Mouse (Mus musculus) G1E (cell line): ENCODE results near the gene Vps37b. TPM values are rescaled to one million over a fixed set of nuclear protein-coding genes. Genes with fewer than 3 reads are reported as not detected.

Source experiments
- ATAC-seq: 2 replicates; pipeline ENCODE4 v1.8.0; 2016; ENCODE audit warnings: mild to moderate bottlenecking; ENCODE audit not compliant: insufficient number of reproducible peaks, poor library complexity, low FRiP score, severe bottlenecking; ENCODE audit errors: extremely low read depth
- DNase-seq: peaks from one replicate; pipeline ENCODE4 v3.0.0; 2012; ENCODE audit warnings: low spot score
- H3K27me3 ChIP-seq: 2 replicates; pipeline ENCODE4 v1.6.1; 2012; ENCODE audit warnings: mild to moderate bottlenecking, low read length, inconsistent platforms; ENCODE audit not compliant: insufficient read depth
- H3K36me3 ChIP-seq: replicated peaks from 2 replicates; pipeline ENCODE3; 2012; ENCODE audit warnings: mild to moderate bottlenecking, inconsistent platforms
- H3K4me1 ChIP-seq: 2 replicates; pipeline ENCODE4 v1.6.1; 2012; ENCODE audit warnings: low read depth, low read length, inconsistent platforms, mixed read lengths; ENCODE audit not compliant: insufficient read depth
- H3K4me3 ChIP-seq: 2 replicates; pipeline ENCODE4 v1.5.1; 2012; ENCODE audit warnings: low read depth, mild to moderate bottlenecking, inconsistent platforms, low read length, moderate library complexity, mixed read lengths
- H3K9me3 ChIP-seq: replicated peaks from 2 replicates; pipeline ENCODE4 v1.6.1; 2012; ENCODE audit warnings: inconsistent platforms
- CTCF ChIP-seq: IDR thresholded peaks from 2 replicates; pipeline ENCODE4 v1.5.1; 2012; ENCODE audit warnings: low read depth, low read length, inconsistent platforms, mixed read lengths
- GATA1 ChIP-seq: IDR thresholded peaks from 2 replicates; pipeline ENCODE4 v1.6.1; 2012; ENCODE audit warnings: borderline replicate concordance, low read length, inconsistent platforms, mixed read lengths
- GATA2 ChIP-seq: IDR thresholded peaks from 2 replicates; pipeline ENCODE4 v1.6.1; 2012; ENCODE audit warnings: low read depth, low read length, inconsistent platforms, borderline replicate concordance
- POLR2AphosphoS5 ChIP-seq: IDR thresholded peaks from 2 replicates; pipeline ENCODE4 v1.6.1; 2012; ENCODE audit warnings: low read depth, low read length, inconsistent platforms; ENCODE audit not compliant: insufficient replicate concordance
- TAL1 ChIP-seq: conservative IDR thresholded peaks from 2 replicates; pipeline ENCODE4 v1.6.1; 2012; ENCODE audit warnings: low read depth, low read length, inconsistent platforms, mixed read lengths
- polyA plus RNA-seq: library from polyadenylated mRNA; stranded (reverse); fragments of >175 nt; gene quantifications from 2 replicates; pipeline ENCODE4 v1.2.3, GENCODE M21; 2012
- total RNA-seq, 2 experiments: library from RNA; stranded (forward) in 1 of 2; stranded (reverse) in 1 of 2; fragments of 200-1000 nt in 1 of 2; fragments of >200 nt in 1 of 2; fragmentation: Nextera tagmentation in 1 of 2; gene quantifications; 2 replicates each; pipeline ENCODE4 v1.2.3; 2014 to 2017

The Vps37b gene
- total and polyA plus RNA-seq, 3 experiments: 26.2 to 135 (median 64.1) TPM

DNA sequence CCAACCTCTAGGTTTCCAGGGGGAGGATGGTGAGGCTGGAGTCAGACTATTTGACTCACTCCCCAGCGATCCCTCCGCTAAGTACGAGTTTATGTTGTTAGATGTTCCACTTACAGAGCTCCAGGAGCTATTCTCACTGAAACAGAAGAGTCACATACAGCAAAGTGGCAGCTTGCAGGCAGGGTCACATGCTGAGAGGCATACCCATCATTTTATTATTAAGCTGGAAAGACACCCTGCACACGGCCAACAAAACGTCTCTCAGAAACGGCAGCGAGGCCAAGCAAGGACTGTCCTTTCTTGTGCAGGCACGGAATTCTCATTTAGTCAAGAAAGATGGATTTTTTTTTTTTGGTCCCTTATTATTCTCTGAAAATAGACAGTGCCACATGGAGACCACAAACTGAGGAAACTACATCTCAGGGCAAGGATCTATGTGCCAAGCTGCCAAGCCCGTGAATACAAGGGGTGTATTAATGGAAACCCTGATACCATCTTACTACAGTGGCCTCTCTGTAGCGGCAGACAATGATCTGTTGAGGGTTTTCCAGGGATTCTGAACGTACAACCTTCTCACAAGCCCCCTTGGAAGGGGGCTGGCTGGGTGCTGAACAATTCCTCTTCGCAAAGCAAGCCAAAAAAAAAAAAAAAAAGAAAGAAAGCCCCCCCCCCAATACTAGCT, 1.5 kb downstream of the Vps37b start:
- peaks cover 47% of the 10 kb centered on the region for H3K36me3 ChIP-seq
- H3K4me3 ChIP-seq: peak overlapping the region; percentile 93
- H3K9me3 ChIP-seq: no peaks in the 10 kb centered on the region
- H3K27me3 ChIP-seq: no peaks in the 10 kb centered on the region
- TF ChIP-seq GATA1 (no peak), CTCF (no peak), TAL1 (no peak), GATA2 (no peak)
- H3K4me1 ChIP-seq: peaks cover 74% of the 10 kb centered on the region
- DNase-seq: no peak
- ATAC-seq: no peak

DNA sequence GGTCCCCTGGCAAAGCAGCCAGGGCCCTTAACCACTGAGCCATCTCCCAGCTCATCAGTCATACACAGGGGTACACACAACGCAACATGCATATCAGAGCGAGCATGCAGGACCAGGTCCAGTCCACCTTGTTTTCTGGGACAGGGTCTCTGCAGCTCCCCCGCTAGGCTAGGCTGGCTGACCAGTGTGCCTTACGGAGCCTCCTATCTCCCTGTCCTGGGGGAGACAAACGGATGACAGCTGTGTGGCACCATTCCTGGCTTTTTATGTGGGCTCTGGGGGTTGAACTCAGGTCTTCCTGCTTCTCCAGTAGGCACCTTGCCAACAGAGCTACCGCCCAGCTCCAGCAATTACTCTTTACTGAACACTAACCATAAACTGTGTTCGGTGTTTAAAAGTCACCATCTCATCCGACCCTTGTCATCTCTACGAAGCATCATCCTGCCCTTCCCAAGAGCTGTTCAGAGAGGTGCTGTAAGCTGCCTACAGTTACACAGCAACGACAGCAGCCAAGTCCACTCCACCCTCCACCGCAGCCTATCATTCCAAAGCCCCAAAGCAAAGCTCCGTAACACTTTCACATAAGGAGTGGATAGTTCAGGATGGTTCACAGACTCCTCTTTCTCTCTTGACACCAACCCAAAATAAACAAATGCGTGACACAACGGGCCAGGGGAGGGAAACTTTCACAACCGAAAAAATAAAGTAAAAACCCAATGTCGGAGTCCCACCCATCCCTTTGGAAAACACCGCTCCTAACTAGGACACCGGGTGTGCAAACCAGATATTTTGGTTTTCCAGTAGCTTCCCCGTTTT, 2.6 kb downstream of the Vps37b start:
- no peaks in the 10 kb centered on the region for H3K27me3 ChIP-seq
- H3K9me3 ChIP-seq: no peaks in the 10 kb centered on the region
- ATAC-seq (no peak), DNase-seq (no peak)
- peaks cover 74% of the 10 kb centered on the region for H3K4me1 ChIP-seq
- H3K4me3 ChIP-seq: peak overlapping the region; percentile 14; the same call in 1 of the 2 replicates
- H3K36me3 ChIP-seq: peaks cover 58% of the 10 kb centered on the region
- no peak for TF ChIP-seq GATA1
- no peak for TF ChIP-seq CTCF
- TF ChIP-seq POLR2AphosphoS5: no peak
- no peak for TF ChIP-seq TAL1
- TF ChIP-seq GATA2: no peak

DNA sequence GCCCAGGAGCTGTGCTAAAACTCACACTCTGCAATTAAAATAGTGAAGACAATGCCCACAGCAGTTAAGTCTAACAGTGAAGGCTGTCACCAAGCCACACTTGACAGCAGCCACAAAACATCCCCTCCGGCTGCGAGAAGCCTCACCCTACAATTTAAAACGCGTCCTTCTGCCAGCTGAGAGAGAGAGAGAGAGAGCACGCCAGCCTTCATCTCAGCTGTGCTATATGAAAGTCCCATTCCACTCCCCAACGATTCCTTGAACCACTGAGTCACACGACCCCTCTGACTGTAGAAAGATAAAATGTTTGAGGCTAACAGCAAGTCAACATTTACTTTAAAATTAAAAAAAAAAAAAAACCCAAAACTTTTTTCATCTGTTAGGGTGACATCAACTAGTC, 3.4 kb downstream of the Vps37b start:
- DNase-seq: no peak
- Histone ChIP-seq H3K4me1 (peaks cover 78% of the 10 kb centered on the region), H3K4me3 (no peak overlapping the region; the same call in 1 of the 2 replicates), H3K27me3 (no peaks in the 10 kb centered on the region), H3K36me3 (peaks cover 64% of the 10 kb centered on the region), H3K9me3 (no peaks in the 10 kb centered on the region)
- TF ChIP-seq CTCF (no peak), POLR2AphosphoS5 (no peak), GATA1 (no peak), TAL1 (no peak), GATA2 (no peak)
- no peak for ATAC-seq

DNA sequence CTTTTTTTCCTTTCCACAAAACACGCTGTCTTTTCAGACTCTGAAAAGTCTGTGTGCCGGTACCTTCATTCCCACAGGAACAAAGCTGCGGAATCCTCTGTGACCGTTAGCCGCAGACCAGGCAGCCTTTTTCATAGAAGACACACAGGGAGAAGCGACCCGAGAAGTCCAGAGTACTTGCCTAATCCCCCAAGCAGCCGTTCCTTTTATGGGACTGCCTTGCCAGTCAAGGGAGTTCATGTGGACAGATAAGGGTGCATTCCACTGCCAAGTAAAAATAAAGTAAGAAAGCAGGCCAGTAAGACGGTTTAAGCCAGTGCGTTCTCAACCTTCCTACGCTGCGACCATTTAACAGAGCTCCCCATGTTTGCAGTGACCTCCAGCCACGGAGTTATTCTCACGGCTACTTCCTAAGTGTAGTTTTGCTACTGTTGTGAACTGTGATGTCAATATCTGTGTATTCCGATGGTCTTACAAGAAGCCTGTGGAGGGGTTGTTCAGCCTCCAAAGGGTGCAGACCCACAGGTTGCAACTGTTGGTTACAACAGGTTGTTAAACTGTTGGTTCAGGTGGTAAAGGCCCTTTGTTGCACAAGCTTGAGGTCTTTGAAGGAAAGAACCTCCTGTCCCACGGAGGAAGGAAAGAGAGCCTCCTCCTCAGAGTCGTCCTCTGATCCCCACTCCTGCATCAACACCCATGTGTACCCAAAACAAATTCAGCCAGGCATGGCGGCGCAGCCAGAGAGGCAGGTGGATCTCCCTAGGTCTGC, 4.2 kb downstream of the Vps37b start:
- ATAC-seq: no peak
- Histone ChIP-seq H3K36me3 (peaks cover 70% of the 10 kb centered on the region), H3K27me3 (no peaks in the 10 kb centered on the region), H3K4me1 (peaks cover 86% of the 10 kb centered on the region), H3K9me3 (no peaks in the 10 kb centered on the region), H3K4me3 (peak overlapping the region; percentile 18; the same call in 1 of the 2 replicates)
- no peak for TF ChIP-seq GATA1
- no peak for TF ChIP-seq CTCF
- TF ChIP-seq GATA2: no peak
- TF ChIP-seq POLR2AphosphoS5: no peak
- TF ChIP-seq TAL1: no peak
- no peak for DNase-seq

DNA sequence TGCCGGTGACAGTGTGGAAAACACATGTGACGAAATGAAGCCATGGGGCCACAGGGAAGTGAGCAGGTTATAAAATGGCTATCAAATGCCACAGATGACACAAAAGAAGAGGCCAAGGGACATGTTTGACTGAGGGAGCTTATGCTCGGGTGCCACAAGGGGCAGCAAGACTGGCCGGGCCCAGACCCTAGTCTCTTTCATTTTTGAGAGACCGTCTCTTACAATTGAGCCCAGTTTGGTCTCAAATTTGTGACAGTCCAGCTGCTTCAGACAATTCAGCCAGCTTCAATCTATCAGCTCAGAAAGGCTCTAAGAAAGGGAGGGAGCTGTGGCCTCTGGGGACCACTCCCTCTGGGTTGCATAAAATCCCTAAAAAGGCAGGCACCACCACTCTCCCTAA, 5.5 kb downstream of the Vps37b start:
- DNase-seq (no peak), ATAC-seq (no peak)
- Histone ChIP-seq H3K4me1 (peaks cover 90% of the 10 kb centered on the region), H3K27me3 (no peaks in the 10 kb centered on the region), H3K9me3 (no peaks in the 10 kb centered on the region), H3K4me3 (no peak overlapping the region), H3K36me3 (peaks cover 77% of the 10 kb centered on the region)
- no peak for TF ChIP-seq GATA2
- TF ChIP-seq TAL1: no peak
- no peak for TF ChIP-seq POLR2AphosphoS5
- no peak for TF ChIP-seq CTCF
- TF ChIP-seq GATA1: no peak
